Mouse (Mus musculus) lung, embryonic 14.5 days (tissue): ENCODE measurements around the gene Rad23b. TPM values are rescaled to one million over a fixed set of nuclear protein-coding genes. Genes with fewer than 3 reads are reported as not detected.
"Not testable (repeated sequence)": the region's sequence is repeated elsewhere in the genome, so short reads cannot be mapped to it uniquely, and the experiment has no call there.

Source experiments
- ATAC-seq: fragments of 200-750 bp; cut with Nextera tagmentation; 2 replicates; pipeline ENCODE4 v1.8.0; 2017; ENCODE audit warnings: mild to moderate bottlenecking, moderate TSS enrichment, moderate library complexity; ENCODE audit not compliant: insufficient read depth
- DNase-seq: peaks from one replicate; pipeline ENCODE4 v3.0.0-alpha.2; 2015
- H3K27ac ChIP-seq: fragments of 300-500 bp; sonication (generic); 2 replicates; pipeline ENCODE4 v1.5.1; 2014; ENCODE audit warnings: low read depth, mild to moderate bottlenecking, moderate library complexity
- H3K27me3 ChIP-seq: fragments of 300-500 bp; sonication (generic); 2 replicates; pipeline ENCODE4 v1.6.1; 2014; ENCODE audit warnings: low read length, control low read depth; ENCODE audit not compliant: insufficient read depth
- H3K36me3 ChIP-seq: fragments of 300-500 bp; sonication (generic); 2 replicates; pipeline ENCODE4 v1.6.1; 2014; ENCODE audit warnings: control low read depth; ENCODE audit not compliant: insufficient read depth
- H3K4me1 ChIP-seq: fragments of 300-500 bp; sonication (generic); 2 replicates; pipeline ENCODE4 v1.6.1; 2014; ENCODE audit warnings: antibody characterized with exemption, control low read depth; ENCODE audit not compliant: insufficient read depth
- H3K4me2 ChIP-seq: fragments of 300-500 bp; sonication (generic); 2 replicates; pipeline ENCODE4 v1.6.1; 2014; ENCODE audit warnings: mild to moderate bottlenecking
- H3K4me3 ChIP-seq: fragments of 300-500 bp; sonication (generic); 2 replicates; pipeline ENCODE4 v1.5.1; 2014; ENCODE audit warnings: low read depth, low read length
- H3K9ac ChIP-seq: fragments of 300-500 bp; sonication (generic); 2 replicates; pipeline ENCODE4 v1.6.1; 2014
- H3K9me3 ChIP-seq: fragments of 300-500 bp; sonication (generic); 2 replicates; pipeline ENCODE4 v1.6.1; 2016; ENCODE audit warnings: low read depth, low read length, control low read depth
- CTCF ChIP-seq: IDR thresholded peaks from 2 replicates; pipeline ENCODE4 v1.5.1; 2016; ENCODE audit warnings: antibody characterized with exemption, low read depth
- WGBS: fragments of 180-500 bp; shearing (Covaris S2); extraction: QIAGEN DNeasy Blood & Tissue Kit; methylation state at CpG from one replicate; pipeline ENCODE4 v1.1.7; 2014; 5-methylcytosine and 5-hydroxymethylcytosine counted together
- polyA plus RNA-seq: library from polyadenylated mRNA; unstranded; fragments of >200 nt; fragmentation: Nextera tagmentation; extraction: Ambion mirVana; gene quantifications from 2 replicates; pipeline ENCODE4 v1.2.1, GENCODE M21; 2014

Rad23b gene
- polyA plus RNA-seq, 1 experiment from 2014 or later: 70.7 TPM

GRCm38 (mm10) chr4:55328471-55328870 is 21.4 kb upstream of the Rad23b start:
- H3K4me2 ChIP-seq: no peak overlapping the region
- H3K9me3 ChIP-seq: no peaks in the 10 kb centered on the region
- no peak for ATAC-seq
- no peak overlapping the region for H3K9ac ChIP-seq
- DNase-seq: no peak
- no peak overlapping the region for H3K4me3 ChIP-seq
- H3K27ac ChIP-seq: no peak overlapping the region
- no peaks in the 10 kb centered on the region for H3K36me3 ChIP-seq
- 86% methylated on average over 11 of the region's 11 CpGs for WGBS
- no peak for TF ChIP-seq CTCF
- H3K27me3 ChIP-seq: no peaks in the 10 kb centered on the region
- H3K4me1 ChIP-seq: no peaks in the 10 kb centered on the region

GRCm38 (mm10) chr4:55328928-55329327 is 20.9 kb upstream of the Rad23b start:
- not testable (repeated sequence) for H3K27me3 ChIP-seq, H3K36me3 ChIP-seq, H3K27ac ChIP-seq, H3K9ac ChIP-seq, ATAC-seq, H3K4me1 ChIP-seq, H3K4me2 ChIP-seq, H3K4me3 ChIP-seq, DNase-seq, H3K9me3 ChIP-seq
- 93% methylated on average over 6 of the region's 7 CpGs for WGBS

GRCm38 (mm10) chr4:55329621-55330346 is 20.1 kb upstream of the Rad23b start:
- no peak overlapping the region for H3K4me2 ChIP-seq
- TF ChIP-seq CTCF: no peak
- H3K9ac ChIP-seq: no peak overlapping the region
- no peaks in the 10 kb centered on the region for H3K4me1 ChIP-seq
- 55% methylated on average over 8 of the region's 8 CpGs for WGBS
- H3K36me3 ChIP-seq: no peaks in the 10 kb centered on the region
- H3K9me3 ChIP-seq: no peaks in the 10 kb centered on the region
- H3K27me3 ChIP-seq: no peaks in the 10 kb centered on the region
- no peak overlapping the region for H3K27ac ChIP-seq
- ATAC-seq (peak; percentile 82), DNase-seq (peak; percentile 60)
- no peak overlapping the region for H3K4me3 ChIP-seq

GRCm38 (mm10) chr4:55335030-55335770 is 14.6 kb upstream of the Rad23b start:
- H3K27me3 ChIP-seq: no peaks in the 10 kb centered on the region
- no peak overlapping the region for H3K4me3 ChIP-seq
- ATAC-seq (no peak), DNase-seq (no peak)
- no peaks in the 10 kb centered on the region for H3K4me1 ChIP-seq
- no peak overlapping the region for H3K4me2 ChIP-seq
- H3K27ac ChIP-seq: no peak overlapping the region
- no peak for TF ChIP-seq CTCF
- no peaks in the 10 kb centered on the region for H3K9me3 ChIP-seq
- WGBS: 70% methylated on average over 5 of the region's 5 CpGs
- H3K9ac ChIP-seq: no peak overlapping the region
- no peaks in the 10 kb centered on the region for H3K36me3 ChIP-seq

- H3K9ac ChIP-seq: no peak overlapping the region
- H3K9me3 ChIP-seq: no peaks in the 10 kb centered on the region
- 50% methylated on average over 1 of the region's 1 CpGs for WGBS
- DNase-seq (no peak), ATAC-seq (no peak)
- H3K36me3 ChIP-seq: no peaks in the 10 kb centered on the region
- H3K4me3 ChIP-seq: no peak overlapping the region
- H3K4me1 ChIP-seq: no peaks in the 10 kb centered on the region
- H3K27me3 ChIP-seq: no peaks in the 10 kb centered on the region
- no peak overlapping the region for H3K4me2 ChIP-seq
- H3K27ac ChIP-seq: no peak overlapping the region
- no peak for TF ChIP-seq CTCF
Measured at GRCm38 (mm10) chr4:55338905-55339304, 10.9 kb upstream of the Rad23b start.

GRCm38 (mm10) chr4:55339388-55339787 is 10.5 kb upstream of the Rad23b start:
- no peaks in the 10 kb centered on the region for H3K4me1 ChIP-seq
- H3K36me3 ChIP-seq: no peaks in the 10 kb centered on the region
- H3K4me3 ChIP-seq: no peak overlapping the region
- no peak overlapping the region for H3K4me2 ChIP-seq
- H3K9me3 ChIP-seq: no peaks in the 10 kb centered on the region
- TF ChIP-seq CTCF: no peak
- WGBS: 36% methylated on average over 4 of the region's 4 CpGs
- no peaks in the 10 kb centered on the region for H3K27me3 ChIP-seq
- no peak overlapping the region for H3K9ac ChIP-seq
- DNase-seq: no peak
- H3K27ac ChIP-seq: no peak overlapping the region
- no peak for ATAC-seq

GRCm38 (mm10) chr4:55341797-55342196 is 8.0 kb upstream of the Rad23b start:
- Histone ChIP-seq H3K4me3 (no peak overlapping the region), H3K4me1 (no peaks in the 10 kb centered on the region), H3K9ac (no peak overlapping the region), H3K36me3 (no peaks in the 10 kb centered on the region), H3K27me3 (no peaks in the 10 kb centered on the region), H3K4me2 (no peak overlapping the region), H3K27ac (no peak overlapping the region), H3K9me3 (no peaks in the 10 kb centered on the region)
- TF ChIP-seq CTCF: no peak
- 93% methylated on average over 1 of the region's 1 CpGs for WGBS
- ATAC-seq (no peak), DNase-seq (no peak)
